Mouse (Mus musculus) right cerebral cortex, postnatal 14 days (tissue): Measurements from ENCODE around the gene Rnasel.

ENCODE experiments used
- DNase-seq: peaks from one replicate; pipeline ENCODE4 v3.0.0; 2022

The Rnasel gene

GRCm38 (mm10) chr1:153769998-153770775 lies 21.0 kb downstream of the Rnasel start:
- no peak for DNase-seq

GRCm38 (mm10) chr1:153770776-153771167 lies 21.5 kb downstream of the Rnasel start:
- no peak for DNase-seq

- DNase-seq, result no peak
Measured at GRCm38 (mm10) chr1:153775174-153775573, 25.9 kb downstream of the Rnasel start.

GRCm38 (mm10) chr1:153776257-153776656 lies 27.0 kb downstream of the Rnasel start:
- DNase-seq, result no peak

GRCm38 (mm10) chr1:153778205-153778604 lies 29.0 kb downstream of the Rnasel start:
- no peak for DNase-seq

- no peak for DNase-seq
Measured at GRCm38 (mm10) chr1:153783339-153783738, 34.1 kb downstream of the Rnasel start.

- DNase-seq, result no peak
Measured at GRCm38 (mm10) chr1:153785608-153786007, 36.4 kb downstream of the Rnasel start.

GRCm38 (mm10) chr1:153790708-153791107 lies 41.5 kb downstream of the Rnasel start:
- DNase-seq, result no peak

GRCm38 (mm10) chr1:153794241-153794640 lies 45.0 kb downstream of the Rnasel start:
- DNase-seq, result no peak

GRCm38 (mm10) chr1:153802691-153803090 lies 53.5 kb downstream of the Rnasel start:
- DNase-seq, result no peak

GRCm38 (mm10) chr1:153803530-153803929 lies 54.3 kb downstream of the Rnasel start:
- no peak for DNase-seq

- peak; percentile 69 for DNase-seq
Measured at GRCm38 (mm10) chr1:153807390-153807993, 58.3 kb downstream of the Rnasel start.
